Mouse (Mus musculus) c-Kit-positive CD71-positive TER-119-positive erythroid progenitor cells, embryonic 14.5 days (primary cell): ENCODE measurements around the gene Ephb2.

Experiments used
- DNase-seq: peaks from one replicate; pipeline ENCODE4 v3.0.0-alpha.2; 2013; ENCODE audit warnings: low spot score

Ephb2 gene

GRCm38 (mm10) chr4:136761713-136762380 lies 73.9 kb downstream of the Ephb2 start:
- DNase-seq: no peak

- no peak for DNase-seq
Measured at GRCm38 (mm10) chr4:136760882-136761281, 74.9 kb downstream of the Ephb2 start.

- DNase-seq: no peak
Measured at GRCm38 (mm10) chr4:136757096-136757495, 78.7 kb downstream of the Ephb2 start.

- no peak for DNase-seq
Measured at GRCm38 (mm10) chr4:136756486-136756885, 79.3 kb downstream of the Ephb2 start.

GRCm38 (mm10) chr4:136755364-136755811 lies 80.4 kb downstream of the Ephb2 start:
- DNase-seq: no peak

GRCm38 (mm10) chr4:136754256-136754655 lies 81.5 kb downstream of the Ephb2 start:
- DNase-seq: no peak

GRCm38 (mm10) chr4:136751355-136752020 lies 84.3 kb downstream of the Ephb2 start:
- DNase-seq: no peak

GRCm38 (mm10) chr4:136750578-136751338 lies 85.0 kb downstream of the Ephb2 start:
- DNase-seq: no peak

GRCm38 (mm10) chr4:136749851-136750577 lies 85.8 kb downstream of the Ephb2 start:
- no peak for DNase-seq

- DNase-seq: no peak
Measured at GRCm38 (mm10) chr4:136749431-136749830, 86.4 kb downstream of the Ephb2 start.

- DNase-seq: no peak
Measured at GRCm38 (mm10) chr4:136748842-136749392, 86.9 kb downstream of the Ephb2 start.

GRCm38 (mm10) chr4:136746516-136746915 lies 89.3 kb downstream of the Ephb2 start:
- no peak for DNase-seq

GRCm38 (mm10) chr4:136742677-136743076 lies 93.1 kb downstream of the Ephb2 start:
- DNase-seq: no peak

- DNase-seq: no peak
Measured at GRCm38 (mm10) chr4:136741840-136742239, 93.9 kb downstream of the Ephb2 start.

- DNase-seq: no peak
Measured at GRCm38 (mm10) chr4:136740963-136741362, 94.8 kb downstream of the Ephb2 start.

GRCm38 (mm10) chr4:136739189-136739588 lies 96.6 kb downstream of the Ephb2 start:
- DNase-seq: no peak

- DNase-seq: no peak
Measured at GRCm38 (mm10) chr4:136738291-136738690, 97.5 kb downstream of the Ephb2 start.

- DNase-seq: no peak
Measured at GRCm38 (mm10) chr4:136735856-136736255, 99.9 kb downstream of the Ephb2 start.

GRCm38 (mm10) chr4:136734210-136734803 lies 101.5 kb downstream of the Ephb2 start:
- DNase-seq: no peak

GRCm38 (mm10) chr4:136733217-136733865 lies 102.4 kb downstream of the Ephb2 start:
- no peak for DNase-seq

GRCm38 (mm10) chr4:136732536-136733121 lies 103.2 kb downstream of the Ephb2 start:
- DNase-seq: no peak
